Mouse (Mus musculus) heart, adult 2 months (tissue): ENCODE measurements at regions not wholly inside any gene's neighbourhood (a gene's known extent, or its start where the extent isn't known, plus 50 kb on each side); places are given as distances from the start of the nearest gene placed in this dataset.

Experiments
- DNase-seq, 2 experiments: peaks; one replicate each; pipeline ENCODE4 v3.0.0; 2021
- H3K27ac ChIP-seq: fragments of 200-600 bp; 2 replicates; pipeline ENCODE4 v1.8.1; 2022
- H3K27me3 ChIP-seq: fragments of 200-500 bp; 2 replicates; pipeline ENCODE4 v1.6.1; 2012; ENCODE audit warnings: mild to moderate bottlenecking, low read length, inconsistent platforms, mixed read lengths; ENCODE audit not compliant: control insufficient read depth, insufficient read depth
- H3K36me3 ChIP-seq: fragments of 200-500 bp; 2 replicates; pipeline ENCODE4 v1.6.1; 2012; ENCODE audit warnings: low read length, inconsistent platforms; ENCODE audit not compliant: control insufficient read depth, insufficient read depth
- H3K4me1 ChIP-seq: fragments of 200-500 bp; 2 replicates; pipeline ENCODE4 v1.6.1; 2011; ENCODE audit warnings: low read length; ENCODE audit not compliant: control insufficient read depth, insufficient read depth
- H3K4me3 ChIP-seq: fragments of 200-600 bp; 2 replicates; pipeline ENCODE4 v1.8.1; 2022
- H3K79me2 ChIP-seq: fragments of 200-500 bp; replicated peaks from 2 replicates; pipeline ENCODE4 v1.6.1; 2012; ENCODE audit warnings: mild to moderate bottlenecking, inconsistent platforms, low read length, moderate library complexity, mixed read lengths; ENCODE audit not compliant: control insufficient read depth, insufficient read depth
- H3K9ac ChIP-seq: fragments of 200-500 bp; 2 replicates; pipeline ENCODE4 v1.6.1; 2012; ENCODE audit warnings: low read depth, mild to moderate bottlenecking, control low read depth, inconsistent platforms, low read length, mixed read lengths
- CTCF ChIP-seq: fragments of 200-600 bp; IDR thresholded peaks from 2 replicates; pipeline ENCODE4 v1.8.1; 2022; ENCODE audit warnings: antibody characterized with exemption, mild to moderate bottlenecking, moderate library complexity
- EP300 ChIP-seq: fragments of 200-500 bp; IDR thresholded peaks from 2 replicates; pipeline ENCODE4 v1.6.1; 2011; ENCODE audit warnings: low read depth, low read length, control low read depth; ENCODE audit not compliant: insufficient read depth
- POLR2A ChIP-seq: fragments of 200-500 bp; IDR thresholded peaks from 2 replicates; pipeline ENCODE4 v1.6.1; 2011; ENCODE audit warnings: mild to moderate bottlenecking, low read depth, low read length, control low read depth; ENCODE audit not compliant: insufficient read depth
- WGBS: fragments of 180-500 bp; shearing (Covaris S2); methylation state at CpG from one replicate; pipeline ENCODE4 v1.1.7; 2018; 5-methylcytosine and 5-hydroxymethylcytosine counted together
- intact Hi-C: fragments of 180-260 bp; cut with DNase I; formaldehyde crosslinking; loops from one replicate; pipeline ENCODE4 v1.15.1; 2025

DNA sequence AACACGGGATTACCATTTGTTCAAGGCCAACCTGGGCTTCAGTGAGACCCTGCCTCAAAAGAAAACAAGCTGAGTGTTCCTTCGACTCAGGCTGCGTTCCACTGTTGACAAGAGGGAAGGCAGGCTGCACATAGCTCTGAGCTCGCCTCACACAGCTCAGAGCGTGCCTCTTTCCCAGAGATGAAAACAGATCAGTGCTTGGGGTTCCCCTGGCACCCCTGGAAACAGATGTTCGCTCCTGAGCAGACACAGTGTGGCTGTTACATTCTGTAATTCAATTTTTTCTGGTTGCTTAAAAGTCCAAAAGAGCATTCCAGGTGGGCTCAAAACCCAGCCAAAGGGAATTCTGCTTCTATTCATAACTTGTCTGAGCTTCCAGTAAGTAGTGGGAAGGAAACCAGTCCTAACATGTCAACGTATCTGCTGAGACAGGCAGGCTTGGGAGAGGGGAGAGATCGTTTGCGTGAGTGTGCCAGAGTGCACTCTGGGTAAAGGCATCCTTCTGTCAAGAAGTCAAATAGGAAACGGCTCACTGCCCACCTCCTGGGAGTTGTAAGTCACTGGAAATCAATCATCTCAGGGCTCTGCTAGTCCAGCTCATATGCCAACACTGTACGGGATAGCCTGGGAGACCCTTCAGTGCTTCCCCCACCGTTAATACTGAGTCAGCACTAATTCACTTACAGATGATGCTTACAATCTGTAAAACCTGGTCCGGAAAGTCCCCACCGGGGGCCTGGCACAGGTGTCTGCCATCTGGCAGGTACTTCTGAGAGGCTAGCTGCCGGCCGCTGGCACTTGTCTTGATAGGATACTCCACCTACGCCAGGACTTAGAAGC, 107.3 kb upstream of the Tmem150c start:
- 60% methylated on average over 17 of the region's 17 CpGs for WGBS
- no peaks in the 10 kb centered on the region for H3K36me3 ChIP-seq
- DNase-seq = no peak
- no peaks in the 10 kb centered on the region for H3K27me3 ChIP-seq
- no peaks in the 10 kb centered on the region for H3K4me1 ChIP-seq
- H3K27ac ChIP-seq = no peak overlapping the region
- TF ChIP-seq POLR2A (no peak), EP300 (no peak), CTCF (no peak)
- H3K4me3 ChIP-seq = no peak overlapping the region
- H3K9ac ChIP-seq = no peak overlapping the region
- intact Hi-C loops = no loop called here
- H3K79me2 ChIP-seq = no peaks in the 10 kb centered on the region

DNA sequence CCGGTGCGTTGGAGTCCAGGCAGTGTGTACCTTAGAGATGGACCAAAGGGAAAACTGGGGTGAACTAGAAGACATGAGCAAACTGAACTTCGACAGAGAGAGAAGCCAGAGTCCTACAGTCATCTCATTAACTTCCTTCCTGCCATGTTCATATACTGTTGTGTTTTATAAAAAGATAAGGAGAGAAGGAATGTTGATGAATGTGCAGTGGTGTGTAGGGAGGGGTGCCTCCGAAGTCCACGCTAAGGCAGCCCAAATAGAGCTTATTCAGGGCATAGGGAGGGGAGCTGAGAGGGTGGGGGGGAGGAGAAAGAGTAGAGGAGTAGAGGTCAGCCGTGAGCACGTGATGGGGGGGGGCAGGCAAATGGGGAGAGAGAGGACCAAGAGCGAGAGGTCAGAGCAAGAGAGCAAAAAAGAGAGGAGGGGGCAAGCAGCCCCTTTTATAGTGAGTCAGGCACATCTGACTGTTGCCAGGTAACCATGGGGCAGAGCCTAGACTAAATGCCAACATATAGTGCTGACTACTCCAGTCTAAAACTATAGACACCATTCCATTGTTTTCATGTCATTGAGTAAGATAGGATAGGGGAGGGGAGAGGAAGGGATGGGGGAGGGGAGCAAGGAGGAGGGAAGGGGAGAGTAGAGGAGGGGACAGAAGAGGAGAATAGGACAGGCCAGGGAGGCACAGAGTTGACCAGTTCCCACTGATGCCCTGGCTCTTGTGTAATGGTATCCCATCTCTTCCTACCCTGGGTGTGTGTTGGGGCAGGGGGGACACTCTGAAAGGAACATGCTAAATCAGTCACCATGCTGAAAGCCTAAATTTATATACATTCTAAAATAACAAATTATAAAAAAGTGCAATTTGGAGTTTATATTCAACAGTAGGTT, 100.4 kb upstream of the Tmem150c start:
- Histone ChIP-seq H3K4me1 (peaks cover 1% of the 10 kb centered on the region; the same call in 1 of the 2 replicates), H3K4me3 (no peak overlapping the region), H3K36me3 (no peaks in the 10 kb centered on the region), H3K27ac (no peak overlapping the region), H3K79me2 (no peaks in the 10 kb centered on the region), H3K9ac (no peak overlapping the region), H3K27me3 (no peaks in the 10 kb centered on the region)
- 50% methylated on average over 8 of the region's 8 CpGs for WGBS
- intact Hi-C loops = loop anchor here (5.0 kb wide), 1 partner anchor 62 kb away; no protein-coding TSS in a partner anchor
- DNase-seq = no peak
- TF ChIP-seq POLR2A (no peak), EP300 (no peak), CTCF (no peak)

DNA sequence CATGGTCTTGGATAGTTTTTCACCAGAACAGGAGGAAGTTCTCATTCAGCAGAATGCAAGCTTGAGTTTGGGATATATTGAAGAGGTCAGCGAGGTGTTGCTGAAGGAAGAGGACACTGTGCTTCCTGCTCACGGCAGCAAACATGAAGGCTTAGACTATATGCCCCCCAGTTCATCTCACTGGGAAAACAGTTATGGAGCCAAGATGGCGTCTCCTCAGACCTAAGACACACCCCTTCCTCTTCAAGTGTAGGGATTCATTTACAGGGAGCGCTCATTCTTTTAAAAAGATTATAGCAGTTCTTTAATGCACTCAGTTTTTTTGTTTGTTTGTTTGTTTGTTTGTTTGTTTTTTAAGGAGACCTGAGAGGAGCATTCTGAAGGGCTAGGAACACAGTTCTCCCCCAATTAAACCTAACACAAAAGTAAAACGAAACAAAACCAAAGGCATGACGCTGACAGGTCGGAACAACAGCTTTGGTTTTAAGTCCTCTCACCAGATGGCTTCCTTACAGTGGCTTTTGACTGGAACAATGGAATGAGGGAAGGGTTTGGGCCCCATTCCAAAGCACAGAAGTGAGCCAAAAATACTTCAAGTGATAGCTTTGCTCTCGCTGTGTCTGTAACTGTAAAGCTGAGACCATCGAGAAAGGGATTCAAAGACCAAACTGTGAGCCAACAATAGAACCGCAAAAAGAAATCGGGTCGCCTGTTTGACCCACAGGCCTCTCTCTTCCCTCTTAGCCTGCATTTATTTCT, 99.5 kb upstream of the Tmem150c start:
- H3K79me2 ChIP-seq = no peaks in the 10 kb centered on the region

DNA sequence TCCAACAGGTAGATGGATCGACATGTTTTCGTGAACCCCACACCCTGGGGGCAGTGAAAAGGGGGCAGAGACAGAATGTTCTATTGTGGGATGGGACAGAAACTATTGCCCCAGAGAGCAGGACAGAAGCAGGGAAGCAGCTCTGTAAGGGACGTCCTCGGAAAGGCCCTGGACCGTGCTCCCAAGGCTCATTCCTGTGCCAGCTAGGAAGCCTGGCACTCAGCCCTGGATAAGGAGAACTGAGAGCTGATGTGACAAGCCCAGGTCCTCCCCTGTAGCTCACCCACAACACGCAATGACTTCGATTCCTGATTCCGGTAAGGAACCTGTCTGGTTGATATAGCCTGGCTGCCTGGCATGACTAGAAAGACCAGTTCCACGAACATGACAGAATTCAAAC, 95.7 kb upstream of the Tmem150c start:
- WGBS = 77% methylated on average over 9 of the region's 9 CpGs

More for the DNA sequence above, 99.5 kb upstream of the Tmem150c start:
- no peak for DNase-seq
- H3K4me3 ChIP-seq = peak overlapping the region; percentile 14; the same call in 1 of the 2 replicates
- no peaks in the 10 kb centered on the region for H3K27me3 ChIP-seq
- peaks cover 1% of the 10 kb centered on the region; the same call in 1 of the 2 replicates for H3K4me1 ChIP-seq
- TF ChIP-seq CTCF = no peak
- TF ChIP-seq POLR2A = no peak
- TF ChIP-seq EP300 = no peak
- H3K9ac ChIP-seq = no peak overlapping the region
- WGBS = 29% methylated on average over 12 of the region's 12 CpGs
- H3K27ac ChIP-seq = no peak overlapping the region
- no peaks in the 10 kb centered on the region for H3K36me3 ChIP-seq
- intact Hi-C loops = loop anchor here (5.0 kb wide), 1 partner anchor 63 kb away; no protein-coding TSS in a partner anchor

DNA sequence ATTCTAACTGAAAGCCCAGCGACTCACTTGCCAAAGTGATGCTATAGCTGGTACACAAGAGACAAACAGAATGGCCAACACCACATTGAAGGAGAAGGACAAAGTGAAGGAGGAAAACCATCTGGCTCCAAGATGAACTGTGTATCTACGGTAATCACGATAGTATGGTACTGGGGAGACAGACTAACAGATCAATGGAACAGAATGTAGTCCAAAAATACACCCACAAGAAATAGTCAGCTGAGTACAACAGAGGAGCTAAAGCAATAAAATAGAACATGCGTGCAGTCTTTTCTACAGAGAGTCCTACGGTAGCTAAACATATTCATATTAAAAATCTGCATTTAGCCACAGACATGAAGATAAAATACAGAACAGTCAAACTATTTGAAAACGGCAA, 92.4 kb upstream of the Tmem150c start:
- Histone ChIP-seq H3K27me3 (no peaks in the 10 kb centered on the region), H3K4me1 (no peaks in the 10 kb centered on the region), H3K79me2 (no peaks in the 10 kb centered on the region), H3K36me3 (no peaks in the 10 kb centered on the region), H3K27ac (no peak overlapping the region), H3K4me3 (no peak overlapping the region), H3K9ac (no peak overlapping the region)
- TF ChIP-seq EP300 = no peak
- TF ChIP-seq POLR2A = no peak
- TF ChIP-seq CTCF = no peak
- 91% methylated on average over 6 of the region's 6 CpGs for WGBS
- no peak for DNase-seq
- intact Hi-C loops = no loop called here

More for the DNA sequence above, 95.7 kb upstream of the Tmem150c start:
- TF ChIP-seq EP300 (no peak), CTCF (no peak), POLR2A (no peak)
- H3K27ac ChIP-seq = no peak overlapping the region
- DNase-seq = no peak
- no peak overlapping the region for H3K9ac ChIP-seq
- no peak overlapping the region for H3K4me3 ChIP-seq
- peaks cover 1% of the 10 kb centered on the region; the same call in 1 of the 2 replicates for H3K4me1 ChIP-seq
- H3K36me3 ChIP-seq = no peaks in the 10 kb centered on the region
- H3K79me2 ChIP-seq = no peaks in the 10 kb centered on the region
- no peaks in the 10 kb centered on the region for H3K27me3 ChIP-seq
- intact Hi-C loops = loop anchor here (5.0 kb wide), 1 partner anchor 67 kb away; no protein-coding TSS in a partner anchor

DNA sequence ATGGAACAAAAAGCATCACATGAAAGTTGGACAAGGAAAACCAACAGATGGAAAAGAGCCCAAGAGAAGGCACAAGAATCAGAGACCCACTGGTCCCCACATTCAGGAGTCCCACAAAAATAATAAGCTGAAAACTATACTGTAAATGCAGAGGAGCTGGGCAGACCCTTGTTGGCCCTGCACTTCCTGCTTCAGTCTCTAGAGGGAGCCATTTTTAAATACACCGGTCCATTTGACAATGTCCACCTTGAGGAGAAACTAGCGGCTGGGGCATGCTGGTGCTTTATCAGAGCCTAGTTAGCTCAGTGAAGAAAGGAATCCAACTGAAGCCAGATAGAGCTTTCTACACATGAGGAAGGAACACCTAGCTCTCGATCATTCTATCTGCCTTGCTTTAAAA, 90.1 kb upstream of the Tmem150c start:
- intact Hi-C loops = no loop called here
- Histone ChIP-seq H3K4me3 (no peak overlapping the region), H3K4me1 (no peaks in the 10 kb centered on the region), H3K36me3 (no peaks in the 10 kb centered on the region), H3K79me2 (no peaks in the 10 kb centered on the region), H3K27ac (no peak overlapping the region), H3K9ac (no peak overlapping the region), H3K27me3 (no peaks in the 10 kb centered on the region)
- WGBS = 35% methylated on average over 3 of the region's 3 CpGs
- no peak for DNase-seq
- TF ChIP-seq EP300 = no peak
- TF ChIP-seq POLR2A = no peak
- peak; percentile 76 for TF ChIP-seq CTCF
